Mouse (Mus musculus): Measurements from ENCODE around the gene Macf1. TPM values are rescaled to one million over a fixed set of nuclear protein-coding genes. Genes with fewer than 3 reads are reported as not detected.

The Macf1 gene
- polyA plus RNA-seq (2021; fragmentation: Nextera tagmentation), result 21.2 and 27.2 TPM in 2 replicates
- long read RNA-seq, experiment 1, partial matches to known transcripts, result 39 of 51 reads
- long read RNA-seq, experiment 1, other reads (novel, unspliced or antisense), result 12 of 51 reads
- long read RNA-seq, experiment 2, partial matches to known transcripts, result 38 of 71 reads
- long read RNA-seq, experiment 2, other reads (novel, unspliced or antisense), result 33 of 71 reads

GRCm38 (mm10) chr4:123684260-123684659 is at the start of gene Macf1:
Macf1 (minus strand) TSS chr4:123684360.

GRCm38 (mm10) chr4:123717574-123718433 is 33.6 kb upstream of the Macf1 start, which contains the start of gene Ndufs5:
Ndufs5 (minus strand) TSS chr4:123718202.

GRCm38 (mm10) chr4:123342642-123343470 is 341.3 kb downstream of the Macf1 start, which contains the start of gene Bmp8a:
Bmp8a (minus strand) TSS chr4:123343252.

GRCm38 (mm10) chr4:123323534-123323933 is 360.6 kb downstream of the Macf1 start, which contains the start of gene Oxct2a:
Oxct2a (minus strand) TSS chr4:123323634.

Other genes starting within 250 kb of the Macf1 start
- 1,228 and 1,253 TPM in 2 replicates for gene Ndufs5, start 33.8 kb upstream of the Macf1 start, polyA plus RNA-seq (2021; fragmentation: Nextera tagmentation)
- gene Akirin1, start 66.0 kb upstream of the Macf1 start, polyA plus RNA-seq (2021; fragmentation: Nextera tagmentation), result 67.6 and 76.2 TPM in 2 replicates
- 0.41 and 1.0 TPM in 2 replicates for gene Rhbdl2, start 103.5 kb upstream of the Macf1 start, polyA plus RNA-seq (2021; fragmentation: Nextera tagmentation)
- 0.14 and 0.15 TPM in 2 replicates for gene 4933427I04Rik, start 175.3 kb upstream of the Macf1 start, polyA plus RNA-seq (2021; fragmentation: Nextera tagmentation)
- gene Mycbp, start 220.5 kb upstream of the Macf1 start, polyA plus RNA-seq (2021; fragmentation: Nextera tagmentation), result 39.6 and 45.8 TPM in 2 replicates
- 14.6 and 52.6 TPM in 2 replicates for gene Rragc, start 233.1 kb upstream of the Macf1 start, polyA plus RNA-seq (2021; fragmentation: Nextera tagmentation)
- not detected in 2 replicates for gene 4930535I16Rik, start 233.7 kb upstream of the Macf1 start, polyA plus RNA-seq (2021; fragmentation: Nextera tagmentation)

All from left cerebral cortex, adult 6 months (tissue).